ENCODE assay signal across 19 mouse cellular contexts in genomic region chr17:12000285-12000684, GRCm38 (mm10).
"Had no signal": no experiment of that assay in that cellular context is flagged by ENCODE, and none has a peak within 500 bp of the region (broad histone marks: within the 10 kb centered on the region; RNA-seq: fewer than 3 reads in every experiment).

No protein-coding gene starts in this region.

- H3K27ac ChIP-seq: liver, embryonic 14.5 days; midbrain, embryonic 10.5 days; midbrain, embryonic 12.5 days; neural tube, embryonic 12.5 days; neural tube, embryonic 15.5 days had no signal

- H3K27me3 ChIP-seq: midbrain, embryonic 12.5 days; neural tube, embryonic 12.5 days; neural tube, embryonic 15.5 days had no signal

- H3K9ac ChIP-seq: liver, embryonic 14.5 days; lung, embryonic 14.5 days; midbrain, embryonic 12.5 days; neural tube, embryonic 12.5 days; neural tube, embryonic 15.5 days had no signal

- H3K4me2 ChIP-seq: lung, embryonic 14.5 days; midbrain, embryonic 12.5 days; neural tube, embryonic 12.5 days; neural tube, embryonic 15.5 days had no signal

- H3K9me3 ChIP-seq: midbrain, embryonic 10.5 days; midbrain, embryonic 12.5 days; neural tube, embryonic 12.5 days; neural tube, embryonic 15.5 days had no signal

- DNase-seq: lung, adult 18-20 months; lung, embryonic 14.5 days; lung, postnatal 10 days; lung, postnatal 4 days; midbrain, embryonic 14.5 days; right cerebral cortex, adult 18-20 months; right cerebral cortex, postnatal 25 days; right cerebral cortex, postnatal 4 days; spleen, adult 18-20 months; thymus, adult 18-20 months; thymus, postnatal 14 days; thymus, postnatal 36 days had no signal

- ATAC-seq: midbrain, embryonic 16.5 days had no signal

- H3K4me1 ChIP-seq: midbrain, embryonic 12.5 days had no signal

- H3K4me3 ChIP-seq: midbrain, embryonic 10.5 days; midbrain, embryonic 12.5 days; myocyte; neural tube, embryonic 12.5 days; neural tube, embryonic 15.5 days had no signal

- H3K36me3 ChIP-seq: midbrain, embryonic 10.5 days; midbrain, embryonic 12.5 days; neural tube, embryonic 12.5 days; neural tube, embryonic 15.5 days had no signal
